Mouse (Mus musculus) cortical plate, adult 2 months (tissue): ENCODE results near the gene Nrcam. TPM values are rescaled to one million over a fixed set of nuclear protein-coding genes. Genes with fewer than 3 reads are reported as not detected.
A peak's percentile ranks its signal among the peaks of the same experiment; 100 is the strongest.

ENCODE experiments used
- H3K27ac ChIP-seq: fragments of 200-500 bp; 2 replicates; pipeline ENCODE4 v1.5.1; 2012; ENCODE audit warnings: low read length, control low read depth, inconsistent platforms; ENCODE audit not compliant: insufficient read depth
- H3K4me1 ChIP-seq: fragments of 200-500 bp; 2 replicates; pipeline ENCODE4 v1.6.1; 2011; ENCODE audit warnings: low read length; ENCODE audit not compliant: control insufficient read depth, insufficient read depth
- H3K4me3 ChIP-seq: fragments of 200-500 bp; 2 replicates; pipeline ENCODE4 v1.5.1; 2011; ENCODE audit warnings: mild to moderate bottlenecking, low read length, control low read depth; ENCODE audit not compliant: insufficient read depth
- CTCF ChIP-seq: fragments of 200-500 bp; IDR thresholded peaks from 2 replicates; pipeline ENCODE4 v1.5.1; 2011; ENCODE audit warnings: mild to moderate bottlenecking, control low read depth, low read length; ENCODE audit not compliant: insufficient read depth; ENCODE audit errors: extremely low read depth
- POLR2A ChIP-seq: fragments of 200-500 bp; IDR thresholded peaks from 2 replicates; pipeline ENCODE4 v1.6.1; 2011; ENCODE audit warnings: mild to moderate bottlenecking, low read length, control low read depth; ENCODE audit not compliant: insufficient read depth; ENCODE audit errors: extremely low read depth
- polyA plus RNA-seq: library from polyadenylated mRNA; depleted of rRNA; stranded (reverse); fragments of >200 nt; gene quantifications from 2 replicates; pipeline ENCODE4 v1.2.3, GENCODE M21; 2012

The Nrcam gene
- polyA plus RNA-seq, 1 experiment = 178 TPM

GRCm38 (mm10) chr12:44355116-44355515 lies 26.4 kb downstream of the Nrcam start:
- TF ChIP-seq CTCF = no peak
- no peak for TF ChIP-seq POLR2A
- Histone ChIP-seq H3K4me1 (no peaks in the 10 kb centered on the region; the same call in 1 of the 2 replicates), H3K4me3 (no peak overlapping the region), H3K27ac (no peak overlapping the region)

GRCm38 (mm10) chr12:44357460-44357859 lies 28.8 kb downstream of the Nrcam start:
- no peak for TF ChIP-seq POLR2A
- no peak for TF ChIP-seq CTCF
- Histone ChIP-seq H3K4me3 (no peak overlapping the region), H3K4me1 (no peaks in the 10 kb centered on the region; the same call in 1 of the 2 replicates), H3K27ac (no peak overlapping the region)

- H3K4me1 ChIP-seq = no peaks in the 10 kb centered on the region; the same call in 1 of the 2 replicates
- no peak overlapping the region for H3K27ac ChIP-seq
- no peak for TF ChIP-seq CTCF
- no peak for TF ChIP-seq POLR2A
- no peak overlapping the region for H3K4me3 ChIP-seq
These were observed 29.2 kb downstream of the Nrcam start for GRCm38 (mm10) chr12:44357881-44358280.

- TF ChIP-seq CTCF (no peak), POLR2A (no peak)
- H3K27ac ChIP-seq = no peak overlapping the region
These were observed 42.5 kb downstream of the Nrcam start for GRCm38 (mm10) chr12:44371076-44371710.

DNA sequence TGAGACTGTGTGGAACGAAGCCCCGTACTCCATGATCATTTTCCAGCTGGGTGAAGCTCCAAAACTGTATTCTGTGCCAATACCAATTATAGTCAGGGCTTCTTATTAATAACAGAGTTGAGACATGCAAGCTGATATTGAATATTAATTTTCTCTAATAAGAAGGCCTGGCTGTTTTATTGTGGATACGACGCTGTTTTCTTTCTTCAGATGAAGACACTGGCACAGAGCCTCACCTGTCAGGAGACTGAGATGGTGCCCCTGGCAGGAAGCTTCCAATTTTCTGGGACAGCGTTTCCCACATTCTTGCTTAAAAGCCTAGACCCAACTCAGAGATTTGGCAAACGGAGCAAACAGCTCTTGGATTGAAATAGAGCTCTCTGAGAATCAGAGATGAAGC lies 47.3 kb downstream of the Nrcam start:
- H3K27ac ChIP-seq = peak overlapping the region; percentile 18; the same call in 1 of the 2 replicates
- TF ChIP-seq CTCF (no peak), POLR2A (no peak)
- H3K4me3 ChIP-seq = no peak overlapping the region
- H3K4me1 ChIP-seq = peaks cover 18% of the 10 kb centered on the region

More at GRCm38 (mm10) chr12:44371076-44371710, 42.5 kb downstream of the Nrcam start:
- H3K4me1 ChIP-seq = peaks cover 8% of the 10 kb centered on the region; the same call in 1 of the 2 replicates
- no peak overlapping the region for H3K4me3 ChIP-seq

- H3K4me1 ChIP-seq = peaks cover 15% of the 10 kb centered on the region
- no peak overlapping the region for H3K4me3 ChIP-seq
- peak overlapping the region; percentile 78 for H3K27ac ChIP-seq
- no peak for TF ChIP-seq POLR2A
- TF ChIP-seq CTCF = no peak
These were observed 49.9 kb downstream of the Nrcam start for GRCm38 (mm10) chr12:44378431-44379161.

GRCm38 (mm10) chr12:44380805-44381204 lies 52.1 kb downstream of the Nrcam start:
- no peak for TF ChIP-seq CTCF
- TF ChIP-seq POLR2A = no peak
- peak overlapping the region; percentile 72; the same call in 1 of the 2 replicates for H3K27ac ChIP-seq
- H3K4me3 ChIP-seq = no peak overlapping the region
- peaks cover 13% of the 10 kb centered on the region for H3K4me1 ChIP-seq

GRCm38 (mm10) chr12:44386398-44386797 lies 57.7 kb downstream of the Nrcam start:
- Histone ChIP-seq H3K27ac (no peak overlapping the region), H3K4me3 (no peak overlapping the region), H3K4me1 (peaks cover 7% of the 10 kb centered on the region)
- TF ChIP-seq CTCF = no peak
- TF ChIP-seq POLR2A = no peak

GRCm38 (mm10) chr12:44388220-44388619 lies 59.5 kb downstream of the Nrcam start:
- Histone ChIP-seq H3K27ac (no peak overlapping the region), H3K4me1 (peaks cover 7% of the 10 kb centered on the region), H3K4me3 (no peak overlapping the region)
- TF ChIP-seq POLR2A (no peak), CTCF (no peak)
